Comparison of ENCODE assay signal across 23 mouse cellular contexts in the genomic region with DNA sequence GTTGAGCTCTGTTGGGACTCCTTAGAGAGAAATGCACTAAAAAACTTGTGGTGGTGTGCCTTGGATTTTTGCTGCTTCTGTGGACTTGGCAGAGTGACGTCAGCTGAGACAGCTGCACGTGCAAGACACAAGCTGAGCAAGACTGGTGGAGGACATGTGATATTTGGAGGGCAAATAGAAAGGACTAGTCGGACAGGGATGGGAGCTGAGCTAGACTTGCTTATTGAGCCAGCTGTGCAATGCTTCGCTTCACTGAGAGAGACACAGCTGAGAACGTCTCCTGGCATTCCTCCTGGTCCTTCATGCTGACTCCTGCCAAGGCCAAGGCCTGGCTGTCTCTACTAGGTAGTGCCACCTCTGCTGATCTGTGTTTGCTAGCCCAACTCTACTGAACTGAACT. TPM values are rescaled to one million over a fixed set of nuclear protein-coding genes. Genes with fewer than 3 reads are reported as not detected.
A peak's percentile ranks its signal among the peaks of the same experiment; 100 is the strongest.
DNase-seq lines count a peak whose midpoint lies in the region; ATAC-seq lines count a peak whose summit lies in the region.
"Had no signal": no experiment of that assay in that cellular context is flagged by ENCODE, and none has a peak within 500 bp of the region (broad histone marks: within the 10 kb centered on the region; RNA-seq: fewer than 3 reads in every experiment).

No protein-coding gene starts in this region.

- WGBS in limb, embryonic 11.5 days: 97% methylated on average over 5 of the region's 5 CpGs
- 93% methylated on average over 5 of the region's 5 CpGs for WGBS in limb, embryonic 10.5 days

- H3K9me3 ChIP-seq in limb, embryonic 11.5 days (ENCODE audit: control insufficient read depth, low read length): no peaks in the 10 kb centered on the region
- no peaks in the 10 kb centered on the region for H3K9me3 ChIP-seq in limb, embryonic 10.5 days (replicated peaks)
- H3K9me3 ChIP-seq: embryonic facial prominence, embryonic 12.5 days; forebrain, embryonic 13.5 days; heart, embryonic 13.5 days; hindbrain, embryonic 15.5 days; limb, embryonic 12.5 days had no signal

- no peak overlapping the region for H3K9ac ChIP-seq in limb, embryonic 11.5 days (ENCODE audit: low read length)
- H3K9ac ChIP-seq: embryonic facial prominence, embryonic 12.5 days; forebrain, embryonic 13.5 days; heart, embryonic 13.5 days; hindbrain, embryonic 15.5 days; limb, embryonic 12.5 days had no signal

- DNase-seq in gastrocnemius, adult 18-20 months (ENCODE audit: low spot score): peak; percentile 75
- DNase-seq in gastrocnemius, postnatal 4 days (ENCODE audit: low spot score in 2 of 2): no peak
- peak; percentile 14 for DNase-seq in limb, embryonic 11.5 days (ENCODE audit: low spot score)
- DNase-seq in limb, embryonic 10.5 days (ENCODE audit: low spot score): no peak
- DNase-seq in gastrocnemius, postnatal 25 days: peak; percentile 52
- DNase-seq in kidney, postnatal 25 days: peak; percentile 54 to 74
- no peak for DNase-seq in embryo, embryonic 10 days (ENCODE audit: low spot score)
- DNase-seq in layer of hippocampus, adult 9-10 months (ENCODE audit: low spot score): no peak
- DNase-seq: cerebellum, adult 8-10 months; heart, postnatal 4 days; layer of hippocampus, adult 9-11 months; lung, postnatal 10 days; retina, postnatal 1 day; thymus, postnatal 36 days had no signal

- H3K4me2 ChIP-seq in limb, embryonic 11.5 days (ENCODE audit: low read depth, severe bottlenecking): no peak overlapping the region
- H3K4me2 ChIP-seq: embryonic facial prominence, embryonic 12.5 days; forebrain, embryonic 13.5 days; heart, embryonic 13.5 days; hindbrain, embryonic 15.5 days; limb, embryonic 12.5 days had no signal

- H3K36me3 ChIP-seq in limb, embryonic 11.5 days (ENCODE audit: control insufficient read depth, insufficient read depth, low read length): no peaks in the 10 kb centered on the region
- H3K36me3 ChIP-seq in limb, embryonic 10.5 days: 0 out of 2 replicates have a peak, but pooled peaks cover 5% of the 10 kb centered on the region
- H3K36me3 ChIP-seq: embryonic facial prominence, embryonic 12.5 days; heart, embryonic 13.5 days; hindbrain, embryonic 15.5 days; limb, embryonic 12.5 days had no signal

- no peak for ATAC-seq in limb, embryonic 11.5 days (ENCODE audit: insufficient number of reproducible peaks, low FRiP score, low TSS enrichment, low read depth)
- ATAC-seq: forebrain, embryonic 13.5 days; intestine, embryonic 16.5 days; midbrain, embryonic 16.5 days had no signal

- no peak overlapping the region for H3K4me3 ChIP-seq in limb, embryonic 11.5 days (ENCODE audit: low read depth, low read length)
- no peak overlapping the region for H3K4me3 ChIP-seq in limb, embryonic 10.5 days
- H3K4me3 ChIP-seq: embryonic facial prominence, embryonic 12.5 days; erythroblast, embryonic 14.5 days; forebrain, embryonic 13.5 days; heart, embryonic 13.5 days; hindbrain, embryonic 15.5 days; limb, embryonic 12.5 days had no signal

- 0 out of 2 replicates have a peak, but pooled peaks cover 3% of the 10 kb centered on the region for H3K4me1 ChIP-seq in limb, embryonic 11.5 days (ENCODE audit: control insufficient read depth, insufficient read depth, low read length)
- peaks cover 11% of the 10 kb centered on the region for H3K4me1 ChIP-seq in limb, embryonic 10.5 days

- H3K27ac ChIP-seq in limb, embryonic 11.5 days (replicated peaks; ENCODE audit: low read depth, low read length): no peak overlapping the region
- H3K27ac ChIP-seq in limb, embryonic 10.5 days: no peak overlapping the region
- H3K27ac ChIP-seq: embryonic facial prominence, embryonic 12.5 days; forebrain, embryonic 13.5 days; heart, embryonic 13.5 days; hindbrain, embryonic 15.5 days; limb, embryonic 12.5 days had no signal

- H3K27me3 ChIP-seq in limb, embryonic 11.5 days (ENCODE audit: control insufficient read depth, insufficient read depth, low read length): no peaks in the 10 kb centered on the region
- H3K27me3 ChIP-seq in limb, embryonic 10.5 days (ENCODE audit: low read depth, poor library complexity, severe bottlenecking): no peaks in the 10 kb centered on the region
- H3K27me3 ChIP-seq: CH12.LX; embryonic facial prominence, embryonic 12.5 days; forebrain, embryonic 13.5 days; heart, embryonic 13.5 days; hindbrain, embryonic 15.5 days; limb, embryonic 12.5 days had no signal

RNA-seq across cellular contexts. Expression of gene Znrf2, which starts 10.8 kb away (rescaled TPM):
- total RNA-seq in gastrocnemius, adult 18-20 months (2021): 10 to 100 TPM; 13.1 to 16.3 TPM
- total RNA-seq in gastrocnemius, postnatal 4 days (2021): 10 to 100 TPM; 10.9 to 11.0 TPM
- 2.3 and 3.3 TPM in 2 replicates for polyA plus RNA-seq in limb, embryonic 11.5 days (2014; fragmentation: Nextera tagmentation; extraction: Ambion mirVana)
- 2.0 and 2.3 TPM in 2 replicates for polyA plus RNA-seq in limb, embryonic 10.5 days (2016; fragmentation: Nextera tagmentation; extraction: Ambion mirVana)
- 10 to 100 TPM; 11.5 to 13.1 TPM for total RNA-seq in gastrocnemius, postnatal 25 days (2021)

Comparison
In these comparisons a context has a peak if more than half of its experiments do, and no peak if none do; other contexts are left out.
1. DNase-seq: peak in gastrocnemius, adult 18-20 months (single experiment), limb, embryonic 11.5 days (single experiment), gastrocnemius, postnatal 25 days (single experiment) and kidney, postnatal 25 days (2 of 2); none in gastrocnemius, postnatal 4 days (0 of 2), limb, embryonic 10.5 days (single experiment), embryo, embryonic 10 days (single experiment) and layer of hippocampus, adult 9-10 months (single experiment).